Mouse (Mus musculus) mesoderm, embryonic 11.5 days (tissue): Measurements from ENCODE around the gene Pank3.
"Not testable (repeated sequence)": the region's sequence is repeated elsewhere in the genome, so short reads cannot be mapped to it uniquely, and the experiment has no call there.

ENCODE experiments used
- DNase-seq: peaks from one replicate; pipeline ENCODE4 v3.0.0-alpha.2; 2012; ENCODE audit warnings: low read depth, low spot score

The Pank3 gene

GRCm38 (mm10) chr11:35776452-35776851 is 7.2 kb downstream of the Pank3 start:
- no peak for DNase-seq

- no peak for DNase-seq
These were observed 11.1 kb downstream of the Pank3 start for GRCm38 (mm10) chr11:35780336-35780735.

- no peak for DNase-seq
These were observed 13.2 kb downstream of the Pank3 start for GRCm38 (mm10) chr11:35782444-35782843.

DNA sequence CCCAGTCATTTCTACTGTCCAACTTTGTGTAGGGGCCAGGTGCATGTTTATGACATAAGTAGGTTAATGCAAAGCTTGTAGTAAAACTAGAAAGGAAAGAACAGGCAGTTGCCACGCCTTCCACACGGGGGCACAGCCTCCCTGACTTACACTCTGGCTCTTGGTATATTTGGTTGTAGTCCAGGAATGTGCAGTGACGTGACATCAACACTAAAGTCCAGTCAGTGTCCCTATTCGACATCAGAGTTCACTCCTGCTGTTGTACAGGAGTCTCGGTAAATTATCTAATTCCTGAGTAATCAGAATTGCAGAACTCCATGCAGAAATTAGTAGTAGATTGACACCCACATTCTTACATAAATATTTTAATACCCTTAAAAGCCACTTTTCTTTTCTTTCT is 13.8 kb downstream of the Pank3 start:
- no peak for DNase-seq

GRCm38 (mm10) chr11:35784002-35784401 is 14.7 kb downstream of the Pank3 start:
- no peak for DNase-seq

DNA sequence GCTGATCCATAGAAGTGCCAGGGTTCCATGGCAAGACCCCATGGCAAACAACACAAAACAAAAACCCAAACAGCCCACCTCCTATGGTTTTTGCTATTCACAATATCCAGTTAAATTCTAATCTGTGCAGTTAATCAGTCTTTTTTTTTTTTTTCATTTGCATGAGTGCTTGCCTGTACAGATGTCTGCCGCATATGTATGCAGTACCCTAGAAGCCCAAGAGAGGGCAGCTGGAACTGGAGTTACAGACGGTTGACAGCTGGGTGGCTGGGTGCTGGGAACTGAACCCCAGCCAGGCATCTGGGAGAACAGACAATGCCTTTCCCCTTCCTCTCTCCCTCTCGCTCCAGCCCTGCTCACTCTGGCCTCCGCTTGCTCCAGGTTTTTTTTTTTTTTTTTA is 15.3 kb downstream of the Pank3 start:
- no peak for DNase-seq

DNA sequence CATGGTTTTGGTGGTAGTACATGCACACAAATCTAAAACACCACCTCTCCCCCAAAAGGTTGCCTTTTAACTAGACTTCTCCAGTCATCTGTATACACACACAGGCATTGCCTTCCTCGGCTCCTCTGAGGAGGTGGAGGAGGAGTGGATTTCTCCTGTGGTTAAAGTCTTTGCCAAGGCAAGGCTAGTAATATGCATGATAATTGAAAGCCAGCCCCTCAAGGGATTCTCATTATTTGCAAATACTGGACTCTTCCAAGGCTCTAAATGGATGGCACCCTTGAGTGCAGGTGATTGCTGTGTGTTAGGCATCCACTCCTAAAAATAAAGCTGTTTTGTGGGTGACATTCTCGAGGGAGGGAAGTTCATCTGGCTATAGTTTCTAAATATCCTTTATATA is 19.2 kb downstream of the Pank3 start:
- no peak for DNase-seq

DNA sequence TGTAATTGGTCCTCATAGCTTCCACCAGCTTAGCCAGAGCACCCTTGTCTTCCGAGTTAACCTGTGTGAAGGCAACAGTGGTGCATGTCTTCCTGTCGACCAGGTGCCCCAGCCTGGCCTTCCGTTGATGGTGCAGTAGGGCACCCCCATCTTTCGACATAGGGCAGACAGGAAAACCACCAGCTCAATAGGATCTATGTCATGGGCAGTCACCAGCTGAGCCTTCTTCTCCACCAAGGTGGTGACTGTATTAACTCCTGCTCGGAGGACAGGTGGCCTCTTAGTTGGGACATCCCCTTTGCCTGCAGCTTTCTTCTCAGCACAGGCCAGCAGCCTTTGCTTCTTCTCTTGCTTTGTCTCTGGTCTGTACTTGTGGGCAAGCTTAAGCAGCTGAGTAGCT is 23.5 kb downstream of the Pank3 start:
- DNase-seq, result not testable (repeated sequence)

GRCm38 (mm10) chr11:35797751-35798494 is 28.6 kb downstream of the Pank3 start:
- DNase-seq, result peak; percentile 14

DNA sequence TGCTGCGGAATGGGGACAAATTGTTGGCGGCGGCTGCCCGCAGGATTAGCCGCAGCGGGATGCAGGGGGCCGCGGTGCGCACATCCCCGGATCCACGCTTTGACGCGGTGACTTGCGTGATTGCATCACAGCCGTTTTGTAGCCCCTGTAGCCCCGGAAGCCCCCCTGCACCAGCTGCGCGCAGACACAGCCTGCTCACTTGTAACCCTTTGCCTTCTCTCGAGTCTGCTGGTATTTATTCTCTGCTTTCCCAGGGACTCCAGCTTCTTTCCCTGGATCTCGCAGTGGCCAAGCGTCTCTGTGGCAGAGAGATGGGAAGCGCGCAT is 29.2 kb downstream of the Pank3 start:
- no peak for DNase-seq

GRCm38 (mm10) chr11:35798874-35799273 is 29.6 kb downstream of the Pank3 start, which contains the start of gene Fbll1:
Fbll1 (minus strand) TSS chr11:35798884.
- peak; percentile 88 for DNase-seq

DNA sequence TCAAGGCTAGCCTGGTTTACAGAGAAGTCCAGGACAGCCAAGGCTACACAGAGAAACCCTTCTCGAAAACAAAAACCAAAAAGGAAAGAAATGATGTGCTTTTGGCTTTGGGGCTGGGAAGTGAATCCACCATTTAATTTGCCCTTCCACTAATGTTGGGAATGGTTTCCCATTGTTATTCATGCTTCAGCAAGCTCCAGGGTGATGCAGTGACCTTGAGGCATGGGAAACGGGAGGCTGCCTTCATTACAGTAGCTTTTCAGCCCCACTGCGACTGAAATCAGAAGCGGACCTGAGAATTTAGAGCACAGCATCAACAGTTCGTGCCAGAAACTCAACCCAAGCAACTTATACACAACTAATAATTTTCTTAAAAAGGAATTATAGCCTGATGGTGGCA is 32.0 kb downstream of the Pank3 start:
- DNase-seq, result no peak

DNA sequence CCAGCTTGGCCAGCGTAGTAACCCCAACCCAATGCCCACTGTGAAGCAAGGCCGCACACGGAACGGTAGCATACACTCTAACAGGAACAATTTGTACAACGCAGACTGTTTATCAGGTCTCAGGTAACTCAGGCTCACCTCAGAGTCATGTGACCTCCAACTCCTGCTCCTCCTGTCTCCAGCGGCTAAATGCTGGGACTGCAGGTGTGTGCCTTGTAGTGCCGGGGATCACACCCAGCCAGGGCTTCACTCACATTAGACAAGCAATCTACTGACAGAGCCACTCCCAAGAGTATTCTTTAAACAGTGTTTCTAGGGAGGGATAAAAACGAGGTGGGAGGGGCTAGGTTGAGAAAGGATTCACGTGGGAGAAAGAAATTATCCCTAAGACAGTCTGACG is 42.2 kb downstream of the Pank3 start:
- DNase-seq, result no peak

GRCm38 (mm10) chr11:35816316-35816715 is 47.0 kb downstream of the Pank3 start:
- no peak for DNase-seq

GRCm38 (mm10) chr11:35827714-35828113 is 58.4 kb downstream of the Pank3 start:
- no peak for DNase-seq

- no peak for DNase-seq
These were observed 62.9 kb downstream of the Pank3 start for GRCm38 (mm10) chr11:35832139-35832538.

GRCm38 (mm10) chr11:35833270-35833669 is 64.0 kb downstream of the Pank3 start:
- no peak for DNase-seq

GRCm38 (mm10) chr11:35834022-35834760 is 64.9 kb downstream of the Pank3 start, which contains the start of gene Rars:
Rars (minus strand) TSS chr11:35834506.
- DNase-seq, result peak; percentile 95

GRCm38 (mm10) chr11:35837156-35838126 is 68.2 kb downstream of the Pank3 start:
- no peak for DNase-seq

DNA sequence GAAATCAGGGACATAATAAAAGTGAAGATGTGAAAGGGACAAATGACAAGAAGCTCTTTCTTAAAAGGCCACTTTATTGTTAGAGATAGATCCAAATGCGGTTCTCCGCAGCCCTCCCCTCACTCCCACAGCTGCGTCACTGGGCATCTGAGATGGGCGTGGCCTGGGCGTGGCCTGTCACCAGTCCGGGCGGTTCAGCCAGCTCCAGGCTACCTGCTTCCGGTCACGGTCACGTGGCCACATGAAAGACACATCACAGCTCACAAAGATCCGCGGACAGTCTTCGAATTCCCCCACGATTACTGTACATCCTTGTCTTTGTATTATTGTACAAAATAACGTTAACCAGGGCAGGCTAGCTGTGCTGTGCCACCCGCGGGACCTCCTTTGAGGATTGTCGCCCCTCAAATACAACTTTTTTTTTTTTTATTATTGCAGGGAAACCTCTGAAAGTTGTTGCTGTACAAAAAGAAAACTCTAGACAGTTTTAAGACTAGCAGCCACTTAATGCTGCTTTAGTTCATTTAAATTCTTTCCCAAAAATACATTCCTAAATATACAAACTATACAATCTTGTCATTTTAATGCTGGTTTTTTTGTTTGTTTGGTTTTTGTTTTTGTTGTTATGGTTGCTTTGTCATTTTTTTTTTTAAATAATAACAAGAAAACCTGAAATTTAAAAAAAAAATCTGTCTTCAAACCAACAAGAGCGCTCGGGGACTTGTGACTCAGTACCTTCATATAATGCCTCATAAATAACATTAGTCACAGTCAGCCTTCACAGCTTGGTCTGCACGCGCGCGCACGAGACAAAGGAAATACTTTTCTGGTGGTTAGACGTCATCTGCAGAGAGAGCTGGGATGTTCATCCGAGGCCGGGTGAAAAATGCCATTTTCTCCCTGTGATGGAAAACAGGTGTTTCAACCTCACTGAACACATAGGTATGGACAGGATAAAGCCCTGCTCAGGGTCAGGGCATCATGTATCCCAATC is 69.4 kb downstream of the Pank3 start:
- peak; percentile 92 for DNase-seq

- no peak for DNase-seq
These were observed 71.0 kb downstream of the Pank3 start for GRCm38 (mm10) chr11:35840282-35840681.
